Mouse (Mus musculus) testis, postnatal 10 days (tissue): ENCODE results near the gene Olfr970.
"Not testable (repeated sequence)": the region's sequence is repeated elsewhere in the genome, so short reads cannot be mapped to it uniquely, and the experiment has no call there.

Experiments
- DNase-seq: peaks from one replicate; pipeline ENCODE4 v3.0.0; 2021; ENCODE audit warnings: low spot score

The Olfr970 gene

GRCm38 (mm10) chr9:39808560-39808959 is at the start of gene Olfr970:
Olfr970 (plus strand) TSS chr9:39808860.
- no peak for DNase-seq

GRCm38 (mm10) chr9:39783153-39783552 is 25.5 kb upstream of the Olfr970 start, which contains the start of gene Olfr968:
Olfr968 (minus strand) TSS chr9:39783253.
- no peak for DNase-seq

GRCm38 (mm10) chr9:39790558-39790957 is 18.1 kb upstream of the Olfr970 start, which contains the start of gene Olfr969:
Olfr969 (plus strand) TSS chr9:39790945.
- DNase-seq = no peak

- DNase-seq = not testable (repeated sequence)
Measured at GRCm38 (mm10) chr9:39836576-39836975, 27.9 kb downstream of the Olfr970 start, which contains the start of gene Olfr971. Olfr971 (plus strand) TSS chr9:39836876.

GRCm38 (mm10) chr9:39866122-39866521 is 57.5 kb downstream of the Olfr970 start, which contains the start of gene Olfr972:
Olfr972 (plus strand) TSS chr9:39866422.
- DNase-seq = no peak
